Mouse (Mus musculus) adrenal gland (tissue): ENCODE results near the gene Fgf4.
"Not testable (repeated sequence)": the region's sequence is repeated elsewhere in the genome, so short reads cannot be mapped to it uniquely, and the experiment has no call there.

Source experiments
- intact Hi-C: fragments of 180-260 bp; cut with DNase I; formaldehyde crosslinking; loops from one replicate; pipeline ENCODE4 v1.15.1; 2025

The Fgf4 gene

GRCm38 (mm10) chr7:144864160-144864670 lies 17.0 kb downstream of the Fgf4 start:
- intact Hi-C loops: no loop called here

GRCm38 (mm10) chr7:144867161-144867560 lies 20.0 kb downstream of the Fgf4 start:
- intact Hi-C loops: no loop called here

GRCm38 (mm10) chr7:144867602-144868001 lies 20.4 kb downstream of the Fgf4 start:
- intact Hi-C loops: no loop called here

- intact Hi-C loops: no loop called here
These were observed 25.3 kb downstream of the Fgf4 start for GRCm38 (mm10) chr7:144872420-144872819.

GRCm38 (mm10) chr7:144873160-144873559 lies 26.0 kb downstream of the Fgf4 start:
- intact Hi-C loops: no loop called here

GRCm38 (mm10) chr7:144874226-144874625 lies 27.1 kb downstream of the Fgf4 start:
- intact Hi-C loops: no loop called here

- intact Hi-C loops: no loop called here
These were observed 31.2 kb downstream of the Fgf4 start for GRCm38 (mm10) chr7:144878401-144878800.

- intact Hi-C loops: no loop called here
These were observed 35.9 kb downstream of the Fgf4 start for GRCm38 (mm10) chr7:144883106-144883505.

- intact Hi-C loops: no loop called here
These were observed 40.5 kb downstream of the Fgf4 start for GRCm38 (mm10) chr7:144887672-144888071.

- intact Hi-C loops: no loop called here
These were observed 41.6 kb downstream of the Fgf4 start for GRCm38 (mm10) chr7:144888564-144889299.

- intact Hi-C loops: not testable (repeated sequence)
These were observed 43.5 kb downstream of the Fgf4 start for GRCm38 (mm10) chr7:144890661-144891060.

- intact Hi-C loops: no loop called here
These were observed 44.7 kb downstream of the Fgf4 start for GRCm38 (mm10) chr7:144891863-144892262.

- intact Hi-C loops: no loop called here
These were observed 45.2 kb downstream of the Fgf4 start for GRCm38 (mm10) chr7:144892322-144892721.

GRCm38 (mm10) chr7:144894191-144894590 lies 47.0 kb downstream of the Fgf4 start:
- intact Hi-C loops: loop anchor here (2.0 kb wide), 2 partner anchors 47 to 95 kb away; partner anchors contain the start of gene Fgf4

- intact Hi-C loops: loop anchor here (2.0 to 5.0 kb wide), 3 partner anchors 48 to 307 kb away; partner anchors contain the start of gene Fgf4
These were observed 47.5 kb downstream of the Fgf4 start for GRCm38 (mm10) chr7:144894706-144895105.

GRCm38 (mm10) chr7:144895305-144896111 lies 48.3 kb downstream of the Fgf4 start:
- intact Hi-C loops: loop anchor here (2.0 to 5.0 kb wide), 3 partner anchors 49 to 308 kb away; partner anchors contain the start of gene Fgf4

- intact Hi-C loops: loop anchor here (5.0 kb wide), 1 partner anchor 309 kb away; no protein-coding TSS in a partner anchor
These were observed 49.4 kb downstream of the Fgf4 start, which contains the start of gene Fgf15 for GRCm38 (mm10) chr7:144896294-144897218. Gene Fgf15, plus strand, starts transcription at chr7:144896531.

- intact Hi-C loops: loop anchor here (5.0 kb wide), 1 partner anchor 311 kb away; no protein-coding TSS in a partner anchor
These were observed 51.3 kb downstream of the Fgf4 start for GRCm38 (mm10) chr7:144898506-144898905.

- intact Hi-C loops: not testable (repeated sequence)
These were observed 58.3 kb downstream of the Fgf4 start for GRCm38 (mm10) chr7:144905514-144905913.

- intact Hi-C loops: no loop called here
These were observed 59.7 kb downstream of the Fgf4 start for GRCm38 (mm10) chr7:144906708-144907397.
